Mouse (Mus musculus) heart, embryonic 16.5 days (tissue): ENCODE data around the gene Tcf15. TPM values are rescaled to one million over a fixed set of nuclear protein-coding genes. Genes with fewer than 3 reads are reported as not detected.

ENCODE experiments used
- ATAC-seq: fragments of 200-750 bp; cut with Nextera tagmentation; replicated peaks from 2 replicates; pipeline ENCODE4 v1.8.0; 2017; ENCODE audit warnings: moderate number of reproducible peaks; ENCODE audit not compliant: insufficient read depth, low FRiP score; ENCODE audit errors: extremely low read depth
- H3K27ac ChIP-seq: fragments of 300-500 bp; sonication (generic); 2 replicates; pipeline ENCODE4 v1.5.1; 2014; ENCODE audit warnings: mild to moderate bottlenecking, low read length, control low read depth, moderate library complexity
- H3K27me3 ChIP-seq: fragments of 300-500 bp; sonication (generic); 2 replicates; pipeline ENCODE4 v1.6.1; 2014; ENCODE audit warnings: low read length, mixed read lengths; ENCODE audit not compliant: control insufficient read depth, insufficient read depth
- H3K36me3 ChIP-seq: fragments of 300-500 bp; sonication (generic); 2 replicates; pipeline ENCODE4 v1.6.1; 2014; ENCODE audit not compliant: control insufficient read depth, insufficient read depth
- H3K4me1 ChIP-seq: fragments of 300-500 bp; sonication (generic); 2 replicates; pipeline ENCODE4 v1.6.1; 2014; ENCODE audit warnings: low read length, mixed read lengths; ENCODE audit not compliant: control insufficient read depth, insufficient read depth
- H3K4me2 ChIP-seq: fragments of 300-500 bp; sonication (generic); 2 replicates; pipeline ENCODE4 v1.6.1; 2014; ENCODE audit warnings: low read depth, mild to moderate bottlenecking, control low read depth, low read length
- H3K4me3 ChIP-seq: fragments of 300-500 bp; sonication (generic); 2 replicates; pipeline ENCODE4 v1.5.1; 2014; ENCODE audit warnings: mild to moderate bottlenecking, control low read depth, low read length
- H3K9ac ChIP-seq: fragments of 300-500 bp; sonication (generic); 2 replicates; pipeline ENCODE4 v1.6.1; 2014; ENCODE audit warnings: low read length, control low read depth
- H3K9me3 ChIP-seq: fragments of 300-500 bp; sonication (generic); replicated peaks from 2 replicates; pipeline ENCODE4 v1.6.1; 2016; ENCODE audit warnings: low read length; ENCODE audit not compliant: control insufficient read depth
- WGBS: fragments of 180-500 bp; shearing (Covaris S2); extraction: QIAGEN DNeasy Blood & Tissue Kit; methylation state at CpG from one replicate; pipeline ENCODE4 v1.1.7; 2014; 5-methylcytosine and 5-hydroxymethylcytosine counted together
- polyA plus RNA-seq: library from polyadenylated mRNA; unstranded; fragments of >200 nt; fragmentation: Nextera tagmentation; extraction: Ambion mirVana; gene quantifications from 2 replicates; pipeline ENCODE4 v1.2.1, GENCODE M21; 2015

Gene Tcf15
- polyA plus RNA-seq, result 13.4 and 14.0 TPM in 2 replicates

GRCm38 (mm10) chr2:152143279-152144157 lies at the start of gene Tcf15:
Gene Tcf15, plus strand, starts transcription at chr2:152143561.
- WGBS, result under 1% methylated on average over 116 of the region's 118 CpGs
- Histone ChIP-seq H3K36me3 (no peaks in the 10 kb centered on the region), H3K4me2 (peak within 1 kb of the TSS; percentile 78), H3K9me3 (no peaks in the 10 kb centered on the region), H3K27ac (no peak within 1 kb of the TSS), H3K4me1 (peaks cover 16% of the 10 kb centered on the region), H3K9ac (peak within 1 kb of the TSS; percentile 71), H3K27me3 (peaks cover 57% of the 10 kb centered on the region), H3K4me3 (peak within 1 kb of the TSS; percentile 62)
- peak; percentile 84 for ATAC-seq

GRCm38 (mm10) chr2:152094856-152095545 lies 48.4 kb upstream of the Tcf15 start:
- Histone ChIP-seq H3K4me1 (peaks cover 6% of the 10 kb centered on the region; the same call in 1 of the 2 replicates), H3K4me2 (peak overlapping the region; percentile 47), H3K36me3 (no peaks in the 10 kb centered on the region), H3K9me3 (no peaks in the 10 kb centered on the region), H3K27ac (no peak overlapping the region), H3K4me3 (0 out of 2 replicates have a peak overlapping the region, but pooled peaks have one; percentile 21), H3K9ac (no peak overlapping the region), H3K27me3 (peaks cover 57% of the 10 kb centered on the region)
- no peak for ATAC-seq
- WGBS, result 7% methylated on average over 29 of the region's 29 CpGs

GRCm38 (mm10) chr2:152096922-152097321 lies 46.4 kb upstream of the Tcf15 start:
- Histone ChIP-seq H3K9me3 (no peaks in the 10 kb centered on the region), H3K27ac (no peak overlapping the region), H3K4me2 (no peak overlapping the region), H3K9ac (no peak overlapping the region), H3K4me3 (no peak overlapping the region), H3K4me1 (peaks cover 6% of the 10 kb centered on the region; the same call in 1 of the 2 replicates), H3K27me3 (peaks cover 55% of the 10 kb centered on the region), H3K36me3 (no peaks in the 10 kb centered on the region)
- no peak for ATAC-seq
- 65% methylated on average over 2 of the region's 2 CpGs for WGBS

- H3K9me3 ChIP-seq, result no peaks in the 10 kb centered on the region
- peaks cover 47% of the 10 kb centered on the region for H3K27me3 ChIP-seq
- no peak overlapping the region for H3K4me2 ChIP-seq
- no peak overlapping the region for H3K27ac ChIP-seq
- ATAC-seq, result no peak
- WGBS, result 75% methylated on average over 11 of the region's 11 CpGs
- H3K9ac ChIP-seq, result no peak overlapping the region
- no peak overlapping the region for H3K4me3 ChIP-seq
- no peaks in the 10 kb centered on the region for H3K36me3 ChIP-seq
- H3K4me1 ChIP-seq, result peaks cover 6% of the 10 kb centered on the region; the same call in 1 of the 2 replicates
Observed at GRCm38 (mm10) chr2:152097916-152098315, 45.4 kb upstream of the Tcf15 start.

- Histone ChIP-seq H3K27ac (no peak overlapping the region), H3K4me2 (no peak overlapping the region), H3K27me3 (peaks cover 31% of the 10 kb centered on the region), H3K36me3 (no peaks in the 10 kb centered on the region), H3K4me1 (peaks cover 2% of the 10 kb centered on the region; the same call in 1 of the 2 replicates), H3K4me3 (no peak overlapping the region), H3K9ac (no peak overlapping the region), H3K9me3 (no peaks in the 10 kb centered on the region)
- ATAC-seq, result no peak
- 58% methylated on average over 3 of the region's 3 CpGs for WGBS
Observed at GRCm38 (mm10) chr2:152099538-152099937, 43.8 kb upstream of the Tcf15 start.

- Histone ChIP-seq H3K4me3 (no peak overlapping the region), H3K4me1 (peaks cover 2% of the 10 kb centered on the region; the same call in 1 of the 2 replicates), H3K36me3 (no peaks in the 10 kb centered on the region), H3K9me3 (no peaks in the 10 kb centered on the region), H3K27me3 (peaks cover 12% of the 10 kb centered on the region), H3K27ac (no peak overlapping the region), H3K4me2 (no peak overlapping the region), H3K9ac (no peak overlapping the region)
- no peak for ATAC-seq
- WGBS, result 70% methylated on average over 13 of the region's 13 CpGs
Observed at GRCm38 (mm10) chr2:152101761-152102160, 41.6 kb upstream of the Tcf15 start.

GRCm38 (mm10) chr2:152102369-152102768 lies 41.0 kb upstream of the Tcf15 start:
- Histone ChIP-seq H3K9ac (no peak overlapping the region), H3K4me3 (no peak overlapping the region), H3K9me3 (no peaks in the 10 kb centered on the region), H3K27ac (no peak overlapping the region), H3K4me2 (no peak overlapping the region), H3K4me1 (peaks cover 2% of the 10 kb centered on the region; the same call in 1 of the 2 replicates), H3K27me3 (peaks cover 6% of the 10 kb centered on the region), H3K36me3 (no peaks in the 10 kb centered on the region)
- 58% methylated on average over 6 of the region's 6 CpGs for WGBS
- ATAC-seq, result no peak

- no peak for ATAC-seq
- Histone ChIP-seq H3K36me3 (no peaks in the 10 kb centered on the region), H3K9me3 (0 out of 2 replicates have a peak, but pooled peaks cover 2% of the 10 kb centered on the region), H3K27ac (no peak overlapping the region), H3K4me3 (peak overlapping the region; percentile 62), H3K4me1 (peaks cover 2% of the 10 kb centered on the region; the same call in 1 of the 2 replicates), H3K27me3 (peaks cover 3% of the 10 kb centered on the region), H3K9ac (peak overlapping the region; percentile 74), H3K4me2 (peak overlapping the region; percentile 65)
- 18% methylated on average over 17 of the region's 17 CpGs for WGBS
Observed at GRCm38 (mm10) chr2:152104711-152105317, 38.5 kb upstream of the Tcf15 start.
